Mouse (Mus musculus) myocyte (in vitro differentiated cells): ENCODE results near the gene Spata21. TPM values are rescaled to one million over a fixed set of nuclear protein-coding genes. Genes with fewer than 3 reads are reported as not detected.

ENCODE experiments used
- H3K27me3 ChIP-seq: one replicate; pipeline ENCODE4 v1.6.1; 2011; ENCODE audit not compliant: control insufficient read depth, insufficient read depth, insufficient read length
- H3K36me3 ChIP-seq: one replicate; pipeline ENCODE4 v1.6.1; 2011; ENCODE audit not compliant: control insufficient read depth, insufficient read depth
- H3K4me2 ChIP-seq: one replicate; pipeline ENCODE4 v1.6.1; 2011; ENCODE audit warnings: low read depth, control low read depth
- H3K4me3 ChIP-seq: one replicate; pipeline ENCODE4 v1.5.1; 2011; ENCODE audit warnings: mild to moderate bottlenecking, control low read depth, moderate library complexity
- H3K79me2 ChIP-seq: one replicate; pipeline ENCODE4 v1.6.1; 2011; ENCODE audit not compliant: control insufficient read depth, insufficient read depth
- H3ac ChIP-seq: one replicate; pipeline ENCODE4 v1.6.1; 2011; ENCODE audit not compliant: control insufficient read depth, insufficient read length
- CEBPB ChIP-seq: IDR thresholded peaks from 2 replicates; pipeline ENCODE4 v1.6.1; 2011; ENCODE audit warnings: mild to moderate bottlenecking, moderate library complexity; ENCODE audit not compliant: poor library complexity, insufficient read depth, severe bottlenecking
- E2F4 ChIP-seq: IDR thresholded peaks from one replicate; pipeline ENCODE4 v1.6.1; 2011; ENCODE audit warnings: mild to moderate bottlenecking, control low read depth, moderate library complexity; ENCODE audit not compliant: insufficient read depth
- MAX ChIP-seq: IDR thresholded peaks from one replicate; pipeline ENCODE4 v1.6.1; 2011; ENCODE audit warnings: low read depth, mild to moderate bottlenecking, control low read depth
- MYOD1 ChIP-seq, 3 experiments: IDR thresholded peaks; one replicate each; pipeline ENCODE4 v1.6.1; 2011; ENCODE audit warnings: control low read depth in 2 of 3, low read depth in 2 of 3, mild to moderate bottlenecking in 2 of 3, moderate library complexity in 1 of 3; ENCODE audit not compliant: insufficient read length in 2 of 3, control insufficient read depth in 1 of 3
- MYOG ChIP-seq, 3 experiments: IDR thresholded peaks; one replicate each; pipeline ENCODE4 v1.6.1; 2011; ENCODE audit warnings: control low read depth in 2 of 3, low read depth in 2 of 3, mild to moderate bottlenecking in 2 of 3; ENCODE audit not compliant: insufficient read length in 2 of 3, control insufficient read depth in 1 of 3, insufficient read depth in 1 of 3
- POLR2A ChIP-seq: IDR thresholded peaks from one replicate; pipeline ENCODE4 v1.6.1; 2011; ENCODE audit warnings: low read depth, mild to moderate bottlenecking, control low read depth, moderate library complexity; ENCODE audit not compliant: insufficient read length
- POLR2AphosphoS2 ChIP-seq: IDR thresholded peaks from one replicate; pipeline ENCODE4 v1.6.1; 2011; ENCODE audit warnings: low read depth, control low read depth; ENCODE audit not compliant: insufficient read length
- REST ChIP-seq: IDR thresholded peaks from one replicate; pipeline ENCODE4 v1.6.1; 2011; ENCODE audit warnings: mild to moderate bottlenecking, control low read depth, moderate library complexity; ENCODE audit not compliant: insufficient read depth, insufficient read length
- SRF ChIP-seq: IDR thresholded peaks from one replicate; pipeline ENCODE4 v1.6.1; 2011; ENCODE audit warnings: low read depth; ENCODE audit not compliant: control insufficient read depth, insufficient read length
- TCF12 ChIP-seq: IDR thresholded peaks from one replicate; pipeline ENCODE4 v1.6.1; 2011; ENCODE audit warnings: mild to moderate bottlenecking, control low read depth; ENCODE audit not compliant: poor library complexity, insufficient read depth, severe bottlenecking
- TCF3 ChIP-seq: IDR thresholded peaks from one replicate; pipeline ENCODE4 v1.6.1; 2011; ENCODE audit warnings: low read depth, control low read depth; ENCODE audit not compliant: insufficient read length
- USF1 ChIP-seq: IDR thresholded peaks from one replicate; pipeline ENCODE4 v1.6.1; 2011; ENCODE audit warnings: low read depth, mild to moderate bottlenecking, control low read depth, moderate library complexity
- polyA plus RNA-seq: library from polyadenylated mRNA; unstranded; fragments of >200 nt; fragmentation: generic; extraction: Trizol; gene quantifications from one replicate; pipeline ENCODE4 v1.2.1, GENCODE M21; 2012; ENCODE audit warnings: missing spikeins

Gene Spata21
- polyA plus RNA-seq, 1 experiment = not detected

DNA sequence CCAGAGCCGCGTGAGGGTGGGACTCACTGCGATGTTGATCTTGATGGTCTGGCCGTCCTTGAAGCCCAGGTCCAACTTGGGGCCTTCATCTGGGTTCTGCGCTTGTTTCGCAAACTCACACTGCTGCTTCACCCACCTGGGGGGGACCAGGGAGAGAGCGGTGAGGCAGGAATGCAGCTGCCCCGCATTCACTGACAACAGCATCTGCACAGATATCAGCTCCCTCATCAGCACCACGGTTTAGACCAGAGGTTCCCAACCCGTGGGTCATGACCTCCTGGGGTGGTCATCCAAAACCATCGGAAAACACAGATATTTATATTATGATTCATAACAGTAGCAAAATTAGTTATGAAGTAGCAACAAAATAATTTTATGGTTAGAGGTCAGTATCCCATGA, 15.6 kb upstream of the Spata21 start:
- no peak overlapping the region for H3K4me2 ChIP-seq
- TF ChIP-seq MYOD1 (IDR thresholded peaks at IDR 0.05; ENCODE audit: control insufficient read depth in 1 of 3, insufficient read length in 2 of 3, low read depth in 2 of 3) = peak in 2 of 3 experiments; percentile 24 to 48
- TF ChIP-seq POLR2AphosphoS2 = no peak
- no peak overlapping the region for H3ac ChIP-seq
- peaks cover 25% of the 10 kb centered on the region for H3K36me3 ChIP-seq
- H3K79me2 ChIP-seq = peaks cover 51% of the 10 kb centered on the region
- H3K27me3 ChIP-seq = no peaks in the 10 kb centered on the region
- H3K4me3 ChIP-seq = no peak overlapping the region

GRCm38 (mm10) chr4:141073661-141074060, 14.5 kb upstream of the Spata21 start:
- Histone ChIP-seq H3K27me3 (no peaks in the 10 kb centered on the region), H3K79me2 (peaks cover 57% of the 10 kb centered on the region), H3K4me2 (peak overlapping the region; percentile 31), H3ac (no peak overlapping the region), H3K4me3 (no peak overlapping the region), H3K36me3 (peaks cover 23% of the 10 kb centered on the region)
- peak; percentile 89 for TF ChIP-seq CEBPB
- peak; percentile 42 for TF ChIP-seq POLR2A
- TF ChIP-seq SRF = peak; percentile 45
- peak in 1 of 3 experiments; percentile 19 for TF ChIP-seq MYOD1 (IDR thresholded peaks at IDR 0.05; ENCODE audit: control insufficient read depth in 1 of 3, insufficient read length in 2 of 3, low read depth in 2 of 3)
- TF ChIP-seq MYOG (IDR thresholded peaks at IDR 0.05; ENCODE audit: control insufficient read depth in 1 of 3, insufficient read depth in 1 of 3, insufficient read length in 2 of 3, low read depth in 2 of 3) = no peak

DNA sequence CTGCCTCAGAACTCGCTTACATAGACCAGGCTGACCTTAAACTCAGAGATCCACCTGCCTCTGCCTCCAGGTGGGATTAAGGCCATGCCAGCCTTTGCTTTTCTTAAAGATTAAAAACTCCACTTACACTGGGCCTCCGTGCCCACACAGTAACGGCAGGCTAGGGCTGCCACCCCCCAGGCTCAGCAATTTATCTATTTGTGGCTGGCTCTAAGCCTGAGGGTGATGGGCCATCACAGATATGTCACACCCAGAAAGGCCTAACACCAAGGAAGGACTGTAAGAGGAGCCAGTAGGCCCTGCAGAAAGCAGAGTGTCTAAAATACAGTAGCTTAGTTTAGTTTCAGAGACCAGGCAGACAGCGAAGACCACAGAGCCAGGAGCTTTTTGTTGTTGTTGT, 14.0 kb upstream of the Spata21 start:
- peaks cover 19% of the 10 kb centered on the region for H3K36me3 ChIP-seq
- H3K79me2 ChIP-seq = peaks cover 57% of the 10 kb centered on the region
- no peaks in the 10 kb centered on the region for H3K27me3 ChIP-seq
- TF ChIP-seq CEBPB (no peak), MYOG (IDR thresholded peaks at IDR 0.05; ENCODE audit: control insufficient read depth in 1 of 3, insufficient read depth in 1 of 3, insufficient read length in 2 of 3, low read depth in 2 of 3) (no peak), REST (no peak), POLR2AphosphoS2 (no peak), MAX (no peak), MYOD1 (IDR thresholded peaks at IDR 0.05; ENCODE audit: control insufficient read depth in 1 of 3, insufficient read length in 2 of 3, low read depth in 2 of 3) (no peak), SRF (no peak), TCF3 (no peak), E2F4 (no peak), USF1 (no peak), POLR2A (no peak), TCF12 (no peak)
- no peak overlapping the region for H3ac ChIP-seq
- peak overlapping the region; percentile 18 for H3K4me2 ChIP-seq
- H3K4me3 ChIP-seq = no peak overlapping the region

DNA sequence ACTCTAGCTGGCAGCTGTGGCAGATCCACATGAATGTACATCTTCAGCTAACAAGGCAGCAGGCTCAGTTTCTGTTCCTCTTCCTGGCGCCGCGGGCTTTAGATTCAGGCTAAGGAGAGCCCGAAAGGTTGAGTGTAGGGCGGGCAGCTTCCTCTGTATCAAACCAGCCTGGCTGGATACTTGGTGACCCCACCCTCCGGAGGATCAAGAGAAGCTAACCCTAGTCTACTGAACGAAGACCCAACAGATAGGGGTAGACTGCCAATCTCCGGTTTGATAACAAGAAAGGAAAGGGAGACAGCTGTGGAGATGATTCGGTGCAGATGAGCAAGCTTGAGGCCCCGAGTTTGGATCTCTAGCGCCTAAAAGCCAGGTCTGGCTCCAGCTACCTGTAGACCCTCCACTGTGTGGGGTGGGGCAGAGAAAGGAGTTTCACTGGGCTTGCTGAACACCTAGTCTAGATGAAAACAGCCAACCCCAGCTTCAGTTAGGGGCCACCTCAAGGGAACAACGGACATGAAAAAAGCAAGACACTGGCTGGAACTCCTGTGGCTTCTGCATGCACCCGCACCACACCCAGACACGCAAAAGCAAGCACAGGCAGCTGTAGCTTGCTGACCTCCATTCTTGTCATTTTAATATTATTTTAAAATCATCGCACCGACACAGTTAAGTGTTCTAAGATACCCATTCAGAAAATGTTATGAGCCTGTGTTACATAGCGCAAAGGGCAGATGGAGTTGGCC, 11.2 kb upstream of the Spata21 start:
- Histone ChIP-seq H3K79me2 (peaks cover 52% of the 10 kb centered on the region), H3K27me3 (no peaks in the 10 kb centered on the region), H3K4me3 (peak overlapping the region; percentile 97), H3ac (peak overlapping the region; percentile 51), H3K4me2 (peak overlapping the region; percentile 92), H3K36me3 (no peaks in the 10 kb centered on the region)
- TF ChIP-seq TCF12 (no peak), CEBPB (no peak), MYOD1 (IDR thresholded peaks at IDR 0.05; ENCODE audit: control insufficient read depth in 1 of 3, insufficient read length in 2 of 3, low read depth in 2 of 3) (no peak), SRF (no peak), POLR2A (no peak), MYOG (IDR thresholded peaks at IDR 0.05; ENCODE audit: control insufficient read depth in 1 of 3, insufficient read depth in 1 of 3, insufficient read length in 2 of 3, low read depth in 2 of 3) (no peak), TCF3 (no peak), REST (no peak), E2F4 (no peak), POLR2AphosphoS2 (no peak), MAX (no peak), USF1 (no peak)

DNA sequence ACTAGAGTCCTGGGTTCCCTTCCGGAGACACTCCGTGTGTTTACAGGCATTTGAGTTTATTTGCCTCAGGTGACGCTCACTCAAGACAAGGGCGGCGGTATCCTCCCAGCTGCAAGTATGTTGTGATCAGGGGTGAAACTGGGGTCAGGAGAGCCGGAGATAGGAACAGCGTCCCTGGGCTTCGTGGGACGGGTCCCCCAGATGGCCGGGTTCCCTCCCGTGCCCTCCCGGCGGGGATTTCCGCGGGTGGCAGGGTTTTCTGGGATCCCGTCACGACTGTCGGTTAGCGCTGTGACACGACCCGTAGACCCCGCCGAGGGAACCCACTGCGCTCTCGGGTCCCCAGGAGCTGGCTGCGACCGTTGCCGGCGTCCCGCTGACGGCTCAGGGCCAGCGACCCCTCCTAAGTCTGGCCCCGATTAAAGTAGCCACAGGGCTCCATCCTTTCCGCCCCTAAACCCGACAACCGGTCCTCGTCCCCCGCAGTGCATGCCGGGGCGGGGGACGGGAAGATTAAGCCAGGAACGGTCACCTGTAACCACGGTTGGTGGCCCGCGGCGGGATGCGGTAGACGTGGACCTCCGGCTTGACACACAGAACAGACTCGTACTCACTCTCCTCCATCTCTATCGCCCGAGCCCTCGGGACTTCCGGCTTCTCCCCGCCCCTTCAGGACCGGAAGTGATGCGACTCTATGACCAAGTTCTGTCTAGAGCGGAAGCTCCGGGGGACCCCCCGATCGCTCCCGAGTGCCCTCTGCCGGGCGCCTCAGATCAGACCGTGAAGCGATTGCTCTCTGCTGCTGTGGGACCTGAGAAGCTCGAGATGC, 10.2 kb upstream of the Spata21 start, which contains the start of gene Necap2:
TSS of gene Necap2 (minus strand) at position 677 of the 829 bp plus-strand sequence.
- Histone ChIP-seq H3K4me3 (peak within 1 kb of the TSS; percentile 97), H3K36me3 (no peaks in the 10 kb centered on the region), H3ac (peak within 1 kb of the TSS; percentile 51), H3K4me2 (peak within 1 kb of the TSS; percentile 92), H3K79me2 (peaks cover 46% of the 10 kb centered on the region), H3K27me3 (no peaks in the 10 kb centered on the region)
- TF ChIP-seq USF1 = no peak
- TF ChIP-seq POLR2AphosphoS2 = peak; percentile 92
- no peak for TF ChIP-seq MAX
- peak; percentile 93 for TF ChIP-seq POLR2A
- no peak for TF ChIP-seq REST
- no peak for TF ChIP-seq SRF
- TF ChIP-seq E2F4 = no peak
- no peak for TF ChIP-seq TCF3
- no peak for TF ChIP-seq TCF12
- TF ChIP-seq MYOD1 (IDR thresholded peaks at IDR 0.05; ENCODE audit: control insufficient read depth in 1 of 3, insufficient read length in 2 of 3, low read depth in 2 of 3) = no peak
- TF ChIP-seq MYOG (IDR thresholded peaks at IDR 0.05; ENCODE audit: control insufficient read depth in 1 of 3, insufficient read depth in 1 of 3, insufficient read length in 2 of 3, low read depth in 2 of 3) = no peak
- TF ChIP-seq CEBPB = no peak
